Mouse (Mus musculus) forebrain, embryonic 15.5 days (tissue): ENCODE measurements at regions not wholly inside any gene's neighbourhood (a gene's known extent, or its start where the extent isn't known, plus 50 kb on each side); places are given as distances from the start of the nearest gene placed in this dataset.
A peak's percentile ranks its signal among the peaks of the same experiment; 100 is the strongest.

Experiments
- ATAC-seq: fragments of 200-750 bp; cut with Nextera tagmentation; replicated peaks from 2 replicates; pipeline ENCODE4 v1.8.0; 2017; ENCODE audit warnings: mild to moderate bottlenecking, moderate TSS enrichment, moderate library complexity
- H3K27ac ChIP-seq: fragments of 300-500 bp; sonication (generic); replicated peaks from 2 replicates; pipeline ENCODE4 v1.5.1; 2015; ENCODE audit warnings: mild to moderate bottlenecking, inconsistent platforms
- H3K27me3 ChIP-seq: fragments of 300-500 bp; sonication (generic); 2 replicates; pipeline ENCODE4 v1.6.1; 2015; ENCODE audit warnings: inconsistent platforms
- H3K36me3 ChIP-seq: fragments of 300-500 bp; sonication (generic); 2 replicates; pipeline ENCODE4 v1.6.1; 2015; ENCODE audit warnings: mild to moderate bottlenecking, inconsistent platforms
- H3K4me1 ChIP-seq: fragments of 300-500 bp; sonication (generic); 2 replicates; pipeline ENCODE4 v1.6.1; 2015; ENCODE audit warnings: inconsistent platforms
- H3K4me2 ChIP-seq: fragments of 300-500 bp; sonication (generic); replicated peaks from 2 replicates; pipeline ENCODE4 v1.6.1; 2015; ENCODE audit warnings: mild to moderate bottlenecking, inconsistent platforms
- H3K4me3 ChIP-seq: fragments of 300-500 bp; sonication (generic); 2 replicates; pipeline ENCODE4 v1.5.1; 2015; ENCODE audit warnings: mild to moderate bottlenecking, inconsistent platforms
- H3K9ac ChIP-seq: fragments of 300-500 bp; sonication (generic); replicated peaks from 2 replicates; pipeline ENCODE4 v1.6.1; 2015; ENCODE audit warnings: mild to moderate bottlenecking, inconsistent platforms
- H3K9me3 ChIP-seq: fragments of 300-500 bp; sonication (generic); 2 replicates; pipeline ENCODE4 v1.6.1; 2016; ENCODE audit warnings: inconsistent platforms
- WGBS: fragments of 180-500 bp; shearing (Covaris S2); methylation state at CpG from one replicate; pipeline ENCODE4 v1.1.7; 2015; ENCODE audit warnings: mixed read lengths; 5-methylcytosine and 5-hydroxymethylcytosine counted together

- Histone ChIP-seq H3K4me3 (no peak overlapping the region), H3K4me2 (no peak overlapping the region), H3K9me3 (no peaks in the 10 kb centered on the region), H3K27ac (peak overlapping the region; percentile 89), H3K9ac (no peak overlapping the region), H3K4me1 (peaks cover 10% of the 10 kb centered on the region), H3K27me3 (no peaks in the 10 kb centered on the region), H3K36me3 (no peaks in the 10 kb centered on the region)
- WGBS, result 33% methylated on average over 6 of the region's 6 CpGs
- peak; percentile 83 for ATAC-seq
These were observed 1302.8 kb upstream of the Tyrp1 start for GRCm38 (mm10) chr4:79530968-79531620.

GRCm38 (mm10) chr4:79531769-79532168 lies 1302.2 kb upstream of the Tyrp1 start:
- H3K36me3 ChIP-seq, result no peaks in the 10 kb centered on the region
- H3K9me3 ChIP-seq, result no peaks in the 10 kb centered on the region
- H3K4me1 ChIP-seq, result peaks cover 10% of the 10 kb centered on the region
- no peak overlapping the region for H3K4me3 ChIP-seq
- 26% methylated on average over 2 of the region's 2 CpGs for WGBS
- H3K27me3 ChIP-seq, result no peaks in the 10 kb centered on the region
- no peak overlapping the region for H3K9ac ChIP-seq
- ATAC-seq, result peak; percentile 55
- peak overlapping the region; percentile 89 for H3K27ac ChIP-seq
- no peak overlapping the region for H3K4me2 ChIP-seq

DNA sequence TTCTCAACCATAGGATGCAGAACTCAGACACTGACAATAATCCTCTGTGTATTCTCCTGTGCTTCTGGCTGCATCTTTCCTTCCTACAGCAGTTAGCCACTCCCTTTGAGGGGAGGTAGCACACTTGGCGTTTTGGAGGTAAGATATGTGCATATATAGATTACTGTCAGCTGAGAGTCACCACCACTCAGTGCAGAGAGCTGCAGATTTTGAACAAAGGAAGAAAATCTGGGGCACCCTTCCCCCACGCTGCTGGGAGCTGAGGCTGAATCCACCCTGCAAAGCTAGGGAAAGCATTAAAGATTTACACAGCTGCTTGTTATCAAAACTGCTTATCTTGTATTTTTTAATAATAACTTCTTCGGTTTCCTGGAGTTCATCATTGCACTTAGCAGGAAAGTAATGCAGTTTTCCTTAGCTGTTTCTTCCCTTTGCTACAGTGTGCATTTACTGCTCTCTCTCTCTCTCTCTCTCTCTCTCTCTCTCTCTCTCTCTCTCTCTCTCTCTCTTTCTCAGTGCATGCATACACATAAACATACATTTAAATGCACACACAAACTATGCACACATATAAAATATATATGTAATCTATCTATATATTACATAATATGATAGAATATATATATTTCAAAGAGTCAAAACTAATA lies 1301.4 kb upstream of the Tyrp1 start:
- peak; percentile 94 for ATAC-seq
- WGBS, result 30% methylated on average over 3 of the region's 3 CpGs
- H3K9ac ChIP-seq, result no peak overlapping the region

GRCm38 (mm10) chr4:79545461-79545860 lies 1288.5 kb upstream of the Tyrp1 start:
- Histone ChIP-seq H3K36me3 (no peaks in the 10 kb centered on the region), H3K4me3 (no peak overlapping the region), H3K27me3 (no peaks in the 10 kb centered on the region), H3K4me1 (no peaks in the 10 kb centered on the region), H3K4me2 (no peak overlapping the region), H3K9me3 (no peaks in the 10 kb centered on the region), H3K27ac (no peak overlapping the region), H3K9ac (no peak overlapping the region)
- WGBS, result 68% methylated on average over 4 of the region's 4 CpGs
- no peak for ATAC-seq

More for the DNA sequence above, 1301.4 kb upstream of the Tyrp1 start:
- Histone ChIP-seq H3K4me2 (no peak overlapping the region), H3K4me3 (no peak overlapping the region), H3K27me3 (no peaks in the 10 kb centered on the region), H3K9me3 (no peaks in the 10 kb centered on the region), H3K27ac (peak overlapping the region; percentile 89), H3K36me3 (no peaks in the 10 kb centered on the region), H3K4me1 (peaks cover 10% of the 10 kb centered on the region)
